Mouse (Mus musculus): ENCODE measurements around the gene Agfg1. TPM values are rescaled to one million over a fixed set of nuclear protein-coding genes. Genes with fewer than 3 reads are reported as not detected.

Gene Agfg1
- polyA plus RNA-seq, 1 experiment from 2014 or later: 27.9 TPM

GRCm38 (mm10) chr1:82804059-82804458 lies 35.2 kb upstream of the Agfg1 start:
- Histone ChIP-seq H3K27me3 (replicated peaks) (no peaks in the 10 kb centered on the region), H3K36me3 (no peaks in the 10 kb centered on the region), H3K9me3 (no peaks in the 10 kb centered on the region), H3K4me2 (no peak overlapping the region), H3K4me3 (replicated peaks) (no peak overlapping the region), H3K27ac (no peak overlapping the region), H3K4me1 (no peaks in the 10 kb centered on the region), H3K9ac (no peak overlapping the region)
- 94% methylated on average over 1 of the region's 1 CpGs for WGBS
- no peak for ATAC-seq (ENCODE audit: insufficient read depth, low FRiP score, low read depth)

GRCm38 (mm10) chr1:82806391-82806790 lies 32.9 kb upstream of the Agfg1 start:
- WGBS: 77% methylated on average over 8 of the region's 8 CpGs
- Histone ChIP-seq H3K27ac (no peak overlapping the region), H3K9me3 (no peaks in the 10 kb centered on the region), H3K9ac (no peak overlapping the region), H3K4me2 (no peak overlapping the region), H3K27me3 (replicated peaks) (no peaks in the 10 kb centered on the region), H3K4me3 (replicated peaks) (no peak overlapping the region), H3K4me1 (no peaks in the 10 kb centered on the region), H3K36me3 (no peaks in the 10 kb centered on the region)
- ATAC-seq (ENCODE audit: insufficient read depth, low FRiP score, low read depth): no peak

GRCm38 (mm10) chr1:82807206-82807605 lies 32.1 kb upstream of the Agfg1 start:
- H3K4me1 ChIP-seq: no peaks in the 10 kb centered on the region
- no peaks in the 10 kb centered on the region for H3K27me3 ChIP-seq (replicated peaks)
- H3K9ac ChIP-seq: no peak overlapping the region
- no peak overlapping the region for H3K27ac ChIP-seq
- no peak overlapping the region for H3K4me2 ChIP-seq
- WGBS: 72% methylated on average over 7 of the region's 7 CpGs
- no peaks in the 10 kb centered on the region for H3K36me3 ChIP-seq
- no peak; the same call in 1 of the 2 replicates for ATAC-seq (ENCODE audit: insufficient read depth, low FRiP score, low read depth)
- no peak overlapping the region for H3K4me3 ChIP-seq (replicated peaks)
- H3K9me3 ChIP-seq: no peaks in the 10 kb centered on the region

- no peaks in the 10 kb centered on the region for H3K9me3 ChIP-seq
- H3K4me1 ChIP-seq: no peaks in the 10 kb centered on the region
- H3K9ac ChIP-seq: no peak overlapping the region
- H3K36me3 ChIP-seq: no peaks in the 10 kb centered on the region
- no peaks in the 10 kb centered on the region for H3K27me3 ChIP-seq (replicated peaks)
- no peak overlapping the region for H3K4me2 ChIP-seq
- no peak overlapping the region for H3K27ac ChIP-seq
- no peak for ATAC-seq (ENCODE audit: insufficient read depth, low FRiP score, low read depth)
- 67% methylated on average over 3 of the region's 3 CpGs for WGBS
- no peak overlapping the region for H3K4me3 ChIP-seq (replicated peaks)
These were observed 30.7 kb upstream of the Agfg1 start for GRCm38 (mm10) chr1:82808564-82808963.

- Histone ChIP-seq H3K4me1 (no peaks in the 10 kb centered on the region), H3K36me3 (no peaks in the 10 kb centered on the region), H3K4me3 (replicated peaks) (no peak overlapping the region), H3K4me2 (no peak overlapping the region), H3K9ac (no peak overlapping the region), H3K27ac (no peak overlapping the region), H3K9me3 (no peaks in the 10 kb centered on the region), H3K27me3 (replicated peaks) (no peaks in the 10 kb centered on the region)
- WGBS: 60% methylated on average over 1 of the region's 1 CpGs
- ATAC-seq (ENCODE audit: insufficient read depth, low FRiP score, low read depth): no peak
These were observed 27.5 kb upstream of the Agfg1 start for GRCm38 (mm10) chr1:82811766-82812165.

- Histone ChIP-seq H3K4me2 (peak overlapping the region; percentile 34), H3K36me3 (no peaks in the 10 kb centered on the region), H3K9me3 (no peaks in the 10 kb centered on the region), H3K4me1 (no peaks in the 10 kb centered on the region), H3K9ac (no peak overlapping the region), H3K27ac (peak overlapping the region; percentile 23; the same call in 1 of the 2 replicates), H3K27me3 (replicated peaks) (no peaks in the 10 kb centered on the region), H3K4me3 (replicated peaks) (no peak overlapping the region)
- WGBS: 46% methylated on average over 17 of the region's 17 CpGs
- ATAC-seq (ENCODE audit: insufficient read depth, low FRiP score, low read depth): peak; percentile 96
These were observed 23.2 kb upstream of the Agfg1 start for GRCm38 (mm10) chr1:82815941-82816716.

- Histone ChIP-seq H3K27me3 (replicated peaks) (no peaks in the 10 kb centered on the region), H3K4me1 (no peaks in the 10 kb centered on the region), H3K27ac (no peak overlapping the region), H3K4me2 (no peak overlapping the region), H3K4me3 (replicated peaks) (no peak overlapping the region), H3K9me3 (no peaks in the 10 kb centered on the region), H3K36me3 (no peaks in the 10 kb centered on the region), H3K9ac (no peak overlapping the region)
- WGBS: 58% methylated on average over 10 of the region's 10 CpGs
- no peak for ATAC-seq (ENCODE audit: insufficient read depth, low FRiP score, low read depth)
These were observed 19.9 kb upstream of the Agfg1 start for GRCm38 (mm10) chr1:82819366-82819765.

- peak; percentile 51 for ATAC-seq (ENCODE audit: insufficient read depth, low FRiP score, low read depth)
- Histone ChIP-seq H3K4me2 (peak overlapping the region; percentile 22; the same call in 1 of the 2 replicates), H3K4me3 (replicated peaks) (no peak overlapping the region), H3K9ac (no peak overlapping the region), H3K9me3 (no peaks in the 10 kb centered on the region), H3K4me1 (no peaks in the 10 kb centered on the region), H3K27ac (no peak overlapping the region), H3K36me3 (no peaks in the 10 kb centered on the region), H3K27me3 (replicated peaks) (no peaks in the 10 kb centered on the region)
- WGBS: 44% methylated on average over 15 of the region's 15 CpGs
These were observed 19.1 kb upstream of the Agfg1 start for GRCm38 (mm10) chr1:82820179-82820578.

GRCm38 (mm10) chr1:82820626-82821186 lies 18.6 kb upstream of the Agfg1 start:
- Histone ChIP-seq H3K4me1 (no peaks in the 10 kb centered on the region), H3K4me2 (no peak overlapping the region), H3K36me3 (no peaks in the 10 kb centered on the region), H3K9ac (no peak overlapping the region), H3K27ac (no peak overlapping the region), H3K9me3 (no peaks in the 10 kb centered on the region), H3K27me3 (replicated peaks) (no peaks in the 10 kb centered on the region), H3K4me3 (replicated peaks) (no peak overlapping the region)
- no peak for ATAC-seq (ENCODE audit: insufficient read depth, low FRiP score, low read depth)
- 66% methylated on average over 3 of the region's 3 CpGs for WGBS

- 74% methylated on average over 3 of the region's 3 CpGs for whole genome bisulfite sequencing
- Histone ChIP-seq H3K9ac (no peak overlapping the region), H3K9me3 (no peaks in the 10 kb centered on the region), H3K4me3 (replicated peaks) (no peak overlapping the region), H3K36me3 (no peaks in the 10 kb centered on the region), H3K27ac (no peak overlapping the region), H3K4me2 (no peak overlapping the region), H3K4me1 (no peaks in the 10 kb centered on the region), H3K27me3 (replicated peaks) (no peaks in the 10 kb centered on the region)
- ATAC-seq (ENCODE audit: insufficient read depth, low FRiP score, low read depth): no peak
These were observed 17.4 kb upstream of the Agfg1 start for GRCm38 (mm10) chr1:82821846-82822245.

GRCm38 (mm10) chr1:82824147-82824546 lies 15.1 kb upstream of the Agfg1 start:
- H3K27ac ChIP-seq: no peak overlapping the region
- H3K4me2 ChIP-seq: no peak overlapping the region
- no peaks in the 10 kb centered on the region for H3K9me3 ChIP-seq
- WGBS: 82% methylated on average over 6 of the region's 6 CpGs
- no peaks in the 10 kb centered on the region for H3K4me1 ChIP-seq
- no peak for ATAC-seq (ENCODE audit: insufficient read depth, low FRiP score, low read depth)
- no peaks in the 10 kb centered on the region for H3K36me3 ChIP-seq
- no peak overlapping the region for H3K4me3 ChIP-seq (replicated peaks)
- no peak overlapping the region for H3K9ac ChIP-seq
- no peaks in the 10 kb centered on the region for H3K27me3 ChIP-seq (replicated peaks)

- Histone ChIP-seq H3K27me3 (replicated peaks) (no peaks in the 10 kb centered on the region), H3K4me1 (no peaks in the 10 kb centered on the region), H3K9ac (no peak overlapping the region), H3K9me3 (no peaks in the 10 kb centered on the region), H3K36me3 (no peaks in the 10 kb centered on the region), H3K4me2 (no peak overlapping the region), H3K27ac (no peak overlapping the region), H3K4me3 (replicated peaks) (no peak overlapping the region)
- peak; percentile 91 for ATAC-seq (ENCODE audit: insufficient read depth, low FRiP score, low read depth)
- WGBS: 84% methylated on average over 2 of the region's 2 CpGs
These were observed 14.0 kb upstream of the Agfg1 start for GRCm38 (mm10) chr1:82825256-82825655.

Data from stomach, embryonic 15.5 days (tissue).